Mouse (Mus musculus): ENCODE measurements around the gene Mob1b.

Gene Mob1b

GRCm38 (mm10) chr5:88720116-88721002 lies at the start of gene Mob1b:
Gene Mob1b, plus strand, starts transcription at chr5:88720855.
- peak; percentile 92 to 93 for DNase-seq

DNA sequence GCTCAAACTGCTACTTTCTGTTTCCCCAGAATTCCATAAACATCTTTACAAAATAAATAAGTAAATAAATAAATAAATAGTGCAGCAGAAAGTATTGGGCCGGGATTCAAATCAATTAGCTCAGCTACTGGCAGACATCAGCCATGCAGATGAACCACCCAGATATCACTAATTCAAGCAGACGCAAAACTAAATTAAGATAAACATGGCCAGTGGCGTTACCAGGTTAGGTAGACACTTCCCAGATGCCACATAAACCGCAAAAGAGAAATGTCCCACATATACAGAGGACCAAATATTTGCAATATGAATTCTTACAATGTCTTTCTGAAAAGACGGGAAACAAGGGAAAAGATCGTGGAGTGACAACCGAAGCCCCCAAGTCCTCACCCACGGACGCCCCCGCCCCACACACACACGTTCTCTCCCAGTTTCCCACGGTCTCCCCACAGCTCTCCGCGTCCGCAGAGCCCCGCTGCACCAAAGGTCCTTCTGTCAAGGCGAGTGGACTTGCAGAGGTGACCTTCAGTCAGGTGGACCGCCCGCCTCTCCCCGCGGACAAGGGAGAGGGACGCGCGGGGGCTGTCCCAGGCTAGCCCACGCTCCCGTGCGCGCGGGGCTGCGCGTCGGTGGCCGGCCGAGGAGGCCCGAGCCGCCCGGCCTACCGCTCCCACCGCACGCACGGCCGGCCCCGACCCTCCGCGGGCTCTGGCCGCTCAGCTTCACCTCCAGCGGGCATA lies 45.8 kb upstream of the Mob1b start:
- DNase-seq = peak in 1 of 2 experiments; percentile 46

- DNase-seq = peak; percentile 93 to 94
Measured at GRCm38 (mm10) chr5:88675443-88676387, 44.9 kb upstream of the Mob1b start, which contains the start of gene Grsf1. Gene Grsf1, minus strand, starts transcription at chr5:88676171.

GRCm38 (mm10) chr5:88678929-88679328 lies 41.7 kb upstream of the Mob1b start:
- DNase-seq = no peak

DNA sequence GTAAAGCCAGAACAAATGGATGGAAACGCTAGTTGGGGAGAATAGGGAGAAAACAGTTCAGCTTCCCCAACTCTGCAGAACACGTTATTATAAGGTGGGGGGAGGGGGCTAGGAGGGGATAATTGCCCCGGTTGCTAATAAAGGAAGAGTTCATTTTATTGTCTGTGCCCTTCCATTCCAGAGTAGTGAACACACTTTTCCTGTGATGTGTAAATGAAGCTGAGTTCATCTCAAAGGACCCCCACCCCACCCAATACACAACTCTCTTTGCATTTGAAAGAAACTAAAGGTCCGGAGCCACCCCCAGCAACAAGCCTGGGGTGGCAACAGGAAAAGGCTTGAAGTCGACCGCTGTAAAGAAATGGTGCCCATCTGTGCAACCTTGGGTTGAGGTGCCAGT lies 41.3 kb upstream of the Mob1b start:
- no peak for DNase-seq

- no peak for DNase-seq
Measured at GRCm38 (mm10) chr5:88680567-88680966, 40.1 kb upstream of the Mob1b start.

DNA sequence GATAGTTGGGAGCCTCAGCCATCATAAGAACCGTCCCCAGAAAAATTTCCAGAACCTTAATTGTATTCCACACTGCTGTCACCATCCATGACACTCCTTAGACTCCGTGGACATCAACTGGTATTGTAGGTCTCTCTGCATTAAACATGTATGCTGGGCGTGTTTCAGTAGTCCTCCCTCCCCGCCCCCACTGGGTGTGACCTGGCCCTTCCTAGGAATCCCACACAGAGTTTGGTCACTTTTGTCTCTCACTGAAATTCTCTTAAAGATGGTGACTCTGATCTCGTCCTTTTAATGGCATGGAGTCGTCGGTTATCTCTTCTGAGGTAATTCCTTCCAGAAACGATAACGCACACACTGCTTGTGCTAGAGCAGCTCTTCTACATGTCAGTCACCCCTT lies 36.9 kb upstream of the Mob1b start:
- no peak for DNase-seq

- DNase-seq = no peak
Measured at GRCm38 (mm10) chr5:88684226-88684625, 36.4 kb upstream of the Mob1b start.

- DNase-seq = no peak
Measured at GRCm38 (mm10) chr5:88685306-88685705, 35.3 kb upstream of the Mob1b start.

DNA sequence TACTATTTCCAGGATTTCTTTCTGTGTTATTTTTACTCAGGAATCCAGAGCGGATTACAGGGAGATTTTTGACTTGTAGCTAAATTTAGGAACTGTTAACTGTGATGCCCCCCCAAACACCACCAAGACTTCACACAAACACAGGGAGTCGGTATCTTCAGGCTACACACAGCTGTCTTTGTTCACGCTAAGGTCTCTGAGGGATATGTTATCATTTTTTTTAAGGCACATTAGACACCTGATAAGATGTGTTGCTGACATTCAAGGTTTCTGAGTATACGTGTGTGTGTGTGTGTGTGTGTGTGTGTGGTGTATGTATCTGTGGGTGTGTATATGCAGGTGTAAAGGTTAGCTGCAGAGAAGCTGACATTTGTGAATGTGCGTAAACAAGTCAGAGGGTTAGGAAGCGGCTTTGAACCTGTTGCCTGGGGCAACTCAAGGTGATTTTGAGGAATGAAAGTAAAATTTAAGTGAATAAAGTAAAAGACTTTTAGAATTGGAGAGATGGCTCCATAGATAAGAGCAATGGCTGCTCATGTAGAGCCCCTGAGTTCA lies 34.8 kb upstream of the Mob1b start:
- no peak for DNase-seq

DNA sequence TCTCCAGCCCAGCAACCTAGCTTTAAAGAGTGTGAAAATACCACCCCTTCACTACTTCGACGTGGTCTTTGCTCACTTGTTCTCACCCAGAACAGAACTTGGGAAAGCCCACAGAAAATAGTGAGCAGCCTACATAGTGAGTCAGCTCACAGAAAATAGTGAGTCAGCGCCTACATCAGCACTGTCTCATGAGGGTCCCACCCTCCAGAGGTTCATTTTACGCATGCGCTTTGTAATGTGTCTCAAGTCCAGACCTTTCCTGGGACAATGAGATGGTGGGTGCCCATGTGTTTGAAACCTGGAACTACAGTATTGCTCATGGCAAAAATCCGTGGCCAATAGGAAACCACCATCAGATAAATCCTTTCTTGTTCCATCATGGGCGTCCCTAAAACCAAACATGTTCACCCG lies 32.7 kb upstream of the Mob1b start:
- DNase-seq = no peak

DNA sequence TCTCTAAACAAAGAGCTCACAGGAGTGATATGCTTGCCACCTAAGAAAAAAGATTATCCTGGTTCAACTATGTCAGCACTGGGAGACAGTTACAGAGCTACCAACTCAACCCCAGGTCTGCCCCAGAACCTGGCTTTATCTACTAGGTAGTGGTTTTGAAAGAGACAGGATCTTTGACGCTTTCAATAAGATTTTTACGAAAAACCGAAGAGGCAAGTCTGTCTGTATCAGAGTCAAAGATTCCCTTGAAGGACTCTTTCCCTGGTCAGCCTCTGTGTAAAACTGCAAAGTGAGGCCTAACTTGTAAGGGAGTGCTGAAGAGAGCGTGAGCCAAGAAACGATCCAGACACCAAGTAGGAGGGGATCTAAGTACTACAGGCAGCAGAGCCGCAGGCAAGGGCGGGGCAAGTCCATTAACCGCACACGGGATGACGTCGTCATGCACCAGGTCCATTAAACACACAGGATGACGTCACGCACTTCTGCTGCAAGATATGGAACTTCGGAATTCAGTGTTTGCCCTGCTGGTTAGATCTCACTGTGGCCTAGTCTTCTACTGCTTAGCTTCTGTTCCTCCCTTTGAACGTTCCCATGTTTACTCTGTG lies 32.0 kb upstream of the Mob1b start:
- DNase-seq = no peak

DNA sequence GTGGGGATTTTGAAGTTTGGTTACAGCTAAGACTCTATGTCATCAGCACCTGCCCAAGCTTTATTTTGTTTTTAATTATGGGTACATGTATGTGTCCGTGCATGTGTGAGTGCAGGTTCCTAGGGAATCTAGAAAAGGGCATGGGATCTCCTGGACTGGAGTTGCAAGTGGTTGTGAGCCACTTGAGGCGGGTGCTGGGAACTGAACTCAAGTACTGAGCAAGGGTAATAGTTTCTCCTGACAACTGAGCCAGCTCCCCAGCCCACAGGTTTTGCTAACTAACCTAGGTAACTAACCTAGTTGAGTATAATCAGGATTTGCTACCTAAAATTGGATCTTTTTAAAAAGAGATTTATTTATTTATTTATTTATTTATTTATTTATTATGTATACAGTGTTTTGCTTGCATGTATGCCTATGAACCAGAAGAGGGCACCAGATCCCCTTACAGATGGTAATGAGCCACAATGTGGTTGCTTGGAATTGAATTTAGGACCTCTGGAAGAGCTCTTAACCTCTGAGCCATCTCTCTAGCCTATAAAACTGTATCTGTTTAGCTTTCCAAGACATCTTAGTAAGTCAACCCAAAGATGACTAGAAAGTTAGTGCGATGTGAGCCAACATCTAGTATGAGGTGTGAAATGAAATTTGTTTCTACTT lies 31.2 kb upstream of the Mob1b start:
- no peak for DNase-seq

- DNase-seq = no peak
Measured at GRCm38 (mm10) chr5:88690681-88691505, 29.8 kb upstream of the Mob1b start.

DNA sequence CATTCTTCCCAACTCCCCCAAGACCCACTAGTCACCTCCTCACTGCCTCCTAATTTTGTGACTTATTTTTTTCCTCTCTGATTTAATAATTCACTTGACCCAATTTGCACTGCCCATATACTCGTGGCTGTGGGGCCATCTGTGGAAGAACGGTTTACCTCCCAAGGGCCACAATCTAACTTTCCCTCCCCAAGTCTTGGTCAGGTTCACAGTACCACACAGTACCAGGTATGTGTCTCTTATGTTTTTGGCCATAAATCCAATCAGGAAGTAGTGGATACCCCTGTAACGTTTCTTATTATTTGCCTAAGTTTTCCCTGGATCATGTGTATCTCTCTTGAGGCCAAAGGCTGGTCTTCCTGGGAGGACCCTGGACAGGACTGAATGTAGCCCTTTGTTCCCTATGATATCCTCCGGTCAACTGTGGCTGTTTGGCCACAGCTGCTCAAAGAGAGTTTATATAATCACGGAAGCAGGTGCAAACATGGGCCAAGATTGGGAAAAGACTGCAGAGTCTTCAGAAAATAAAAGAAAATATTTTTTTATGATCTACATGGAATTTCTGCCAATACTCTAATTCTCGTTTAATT lies 29.1 kb upstream of the Mob1b start:
- DNase-seq = no peak

DNA sequence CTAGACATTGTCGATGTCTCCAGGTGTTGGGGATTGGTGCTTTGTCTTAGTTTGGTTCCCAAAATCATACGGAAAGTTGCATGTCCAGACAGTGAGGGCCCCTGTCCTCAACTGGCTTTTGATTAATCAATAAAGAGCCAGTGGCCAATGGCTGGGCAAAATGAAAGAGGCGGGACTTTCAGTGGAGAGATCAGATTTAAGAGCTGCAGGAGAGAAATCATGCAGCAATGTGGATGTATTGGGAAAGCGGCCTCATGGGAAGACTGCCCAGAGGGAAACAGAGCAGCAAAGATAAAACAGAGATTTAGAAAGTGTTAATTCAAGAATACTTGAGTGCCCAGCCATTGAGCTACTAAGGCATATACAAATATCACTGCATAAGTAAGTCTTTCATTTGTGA lies 28.1 kb upstream of the Mob1b start:
- DNase-seq = no peak

GRCm38 (mm10) chr5:88693057-88693456 lies 27.6 kb upstream of the Mob1b start:
- DNase-seq = no peak

DNA sequence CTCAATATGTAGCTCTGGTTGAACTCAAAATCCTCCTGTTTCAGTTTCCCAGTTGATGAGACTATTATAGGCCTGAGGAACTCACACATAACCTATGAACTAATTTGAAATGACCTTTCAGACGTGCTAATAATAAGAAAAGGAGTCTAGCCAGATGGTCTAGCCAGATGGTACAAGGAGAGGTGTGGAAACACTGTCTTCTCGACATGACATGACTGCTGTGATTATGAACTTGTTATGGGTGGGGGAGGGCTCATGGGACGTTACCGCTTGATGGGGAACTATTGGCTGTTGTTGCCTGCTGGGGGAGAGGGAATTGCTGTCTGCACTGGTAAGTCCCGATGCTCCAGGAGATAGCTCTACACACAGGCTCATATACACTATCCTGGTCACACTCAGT lies 23.4 kb upstream of the Mob1b start:
- no peak for DNase-seq

DNA sequence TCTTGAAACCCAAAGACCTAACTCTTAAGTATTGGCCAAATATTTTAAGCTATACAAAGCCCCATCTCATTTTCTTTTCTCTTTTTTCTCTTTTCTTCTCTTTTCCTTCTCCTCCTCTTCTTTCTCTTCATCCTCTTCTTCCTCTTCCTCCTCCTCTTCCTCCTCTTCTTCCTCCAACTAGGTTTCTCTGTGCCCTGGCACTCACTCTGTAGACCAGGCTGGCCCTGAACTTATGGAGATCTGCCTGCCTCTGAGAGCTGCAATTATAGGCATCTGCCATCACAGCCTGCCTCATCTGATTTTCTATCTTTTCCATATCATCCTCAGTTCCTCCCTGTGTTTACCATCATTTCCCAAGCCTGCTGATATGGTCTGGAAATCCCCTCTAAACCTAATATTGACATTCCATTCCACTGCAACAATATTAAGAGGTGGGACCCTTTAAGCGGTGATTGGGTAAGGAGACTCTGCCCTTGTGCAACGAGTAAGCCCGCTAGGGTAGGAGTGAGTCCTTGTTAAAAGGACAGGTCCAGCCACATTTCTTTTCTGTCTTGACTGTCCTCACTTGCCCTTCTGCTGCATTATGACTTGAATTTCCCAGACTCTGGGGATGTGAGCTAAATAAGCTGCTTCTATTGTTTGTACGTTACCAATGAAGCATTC lies 21.3 kb upstream of the Mob1b start:
- DNase-seq = no peak

DNA sequence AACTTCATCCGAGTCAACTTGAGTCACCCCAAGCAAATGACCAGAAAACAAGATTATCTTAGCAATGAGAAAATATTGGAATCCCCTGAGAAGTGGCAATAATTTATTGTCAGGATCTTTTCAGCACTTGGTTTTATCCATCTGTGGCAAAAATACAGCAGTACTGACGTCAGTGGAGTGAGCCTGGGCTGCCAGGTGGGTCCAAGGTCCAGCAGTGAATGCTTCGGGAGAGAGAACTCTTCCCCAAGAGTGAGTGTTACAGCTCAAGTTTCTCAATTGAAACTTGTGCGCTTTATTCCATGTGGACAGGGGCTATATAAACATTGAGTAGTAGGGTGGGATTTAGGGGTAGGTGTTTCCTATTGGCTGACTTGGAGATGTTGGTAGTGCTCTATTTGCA lies 18.6 kb upstream of the Mob1b start:
- DNase-seq = no peak

Measured in thymus, postnatal 36 days (tissue).